Mouse (Mus musculus): ENCODE results near the gene Satb2.

The Satb2 gene

DNA sequence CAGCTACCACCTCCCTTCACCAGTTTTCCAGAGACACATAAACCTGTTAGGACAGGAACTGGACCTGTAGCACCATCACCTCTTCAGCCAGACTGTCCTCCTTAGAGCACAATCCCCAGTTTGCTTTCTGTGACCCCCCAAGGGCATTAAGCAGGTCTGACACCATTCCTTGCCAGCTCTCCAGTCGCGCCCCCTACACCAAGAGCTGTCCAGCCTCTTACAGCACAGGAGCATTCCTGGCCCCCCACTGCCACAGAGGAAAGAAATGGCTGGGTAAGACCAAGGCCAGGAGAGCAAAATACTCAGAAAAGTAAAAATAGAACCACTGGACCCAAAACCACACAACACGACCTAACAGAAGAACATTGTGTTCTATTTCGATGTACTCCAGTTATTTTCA, 48.4 kb downstream of the Satb2 start:
- no peak for DNase-seq (ENCODE audit: low read depth)

DNA sequence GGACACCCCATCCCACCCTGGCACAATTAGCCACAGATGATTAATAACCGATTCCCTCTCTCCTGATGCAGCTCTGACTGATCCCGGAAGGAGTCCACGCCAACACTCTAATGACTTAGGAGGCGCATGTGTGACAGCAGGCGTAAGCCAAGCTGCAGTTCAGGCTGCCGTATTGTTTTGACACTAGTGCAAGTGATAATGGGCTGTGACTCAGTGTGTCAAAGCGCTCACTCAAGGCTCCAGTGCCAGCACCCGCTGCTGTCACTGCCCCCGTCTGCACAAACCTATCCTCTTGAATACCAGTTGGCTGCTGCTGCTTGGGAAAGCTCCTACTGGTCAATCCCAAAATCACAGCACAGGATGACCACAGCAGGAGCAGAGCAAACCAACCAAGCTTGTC, 49.7 kb downstream of the Satb2 start:
- DNase-seq (ENCODE audit: low read depth), result no peak

DNA sequence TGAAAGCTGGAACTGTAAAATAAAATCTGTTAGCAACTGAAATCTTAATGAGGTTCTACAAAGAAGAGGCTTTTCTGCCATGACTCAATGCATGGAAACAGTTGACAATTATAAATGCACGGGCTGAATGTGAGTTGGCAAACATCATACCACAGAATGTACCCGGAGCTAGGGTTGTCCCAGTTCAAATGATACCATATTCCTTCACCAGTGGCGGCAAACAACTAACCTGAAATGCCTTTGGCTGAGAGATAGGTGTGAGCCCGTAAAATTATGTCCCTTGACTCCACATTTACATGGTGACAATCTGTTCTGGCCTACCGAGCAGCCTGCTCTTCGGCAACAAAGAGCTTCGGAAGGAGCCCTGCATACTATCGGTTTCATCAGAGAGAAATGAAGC, 58.0 kb downstream of the Satb2 start:
- no peak for DNase-seq (ENCODE audit: low read depth)

DNA sequence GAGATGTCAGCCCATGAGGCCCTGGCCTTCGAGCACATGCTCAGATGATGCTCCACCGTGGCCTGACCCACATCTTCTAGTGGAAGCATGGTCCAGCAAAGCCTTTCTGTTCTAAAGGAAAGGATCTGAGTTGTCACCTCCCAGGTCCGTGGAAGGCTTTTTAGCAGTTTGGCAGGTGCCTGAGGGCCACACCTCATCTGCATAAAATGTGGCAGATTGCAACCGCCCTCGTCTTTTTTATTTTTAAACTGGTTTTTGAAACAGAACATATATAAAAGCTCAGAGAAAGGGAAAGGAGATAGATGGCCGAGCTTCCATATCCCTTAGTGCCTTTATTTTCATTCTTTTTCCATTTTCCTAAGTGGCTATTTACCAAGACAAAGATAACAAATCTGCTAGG, 64.2 kb downstream of the Satb2 start:
- no peak for DNase-seq (ENCODE audit: low read depth)

DNA sequence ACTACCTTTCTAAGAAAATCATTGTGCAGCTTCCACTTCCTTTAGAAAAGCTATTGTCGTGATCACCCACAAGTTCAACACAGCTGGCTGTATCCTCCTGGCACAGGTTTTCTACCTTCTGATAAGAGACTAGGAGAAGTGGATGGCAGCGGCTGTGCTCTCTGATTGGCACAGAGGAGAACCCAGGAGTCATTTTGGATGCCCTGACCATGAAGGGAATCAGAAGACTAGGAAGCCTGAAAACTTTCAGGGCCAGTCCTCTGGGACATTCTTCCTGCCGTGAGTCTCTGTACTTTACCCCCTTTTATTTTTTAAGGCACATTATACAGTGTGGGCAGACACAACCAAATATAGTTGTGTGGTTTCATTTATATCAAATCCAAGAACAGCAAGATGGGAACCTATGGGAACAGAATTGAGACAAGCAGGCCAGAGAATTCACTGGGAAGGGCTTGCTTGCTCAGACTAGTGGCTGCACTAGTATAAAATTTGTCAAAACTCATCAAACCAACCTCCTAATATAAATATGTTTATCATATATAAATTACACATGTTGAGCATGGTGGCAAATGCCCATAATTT, 77.7 kb downstream of the Satb2 start:
- no peak for DNase-seq (ENCODE audit: low read depth)

DNA sequence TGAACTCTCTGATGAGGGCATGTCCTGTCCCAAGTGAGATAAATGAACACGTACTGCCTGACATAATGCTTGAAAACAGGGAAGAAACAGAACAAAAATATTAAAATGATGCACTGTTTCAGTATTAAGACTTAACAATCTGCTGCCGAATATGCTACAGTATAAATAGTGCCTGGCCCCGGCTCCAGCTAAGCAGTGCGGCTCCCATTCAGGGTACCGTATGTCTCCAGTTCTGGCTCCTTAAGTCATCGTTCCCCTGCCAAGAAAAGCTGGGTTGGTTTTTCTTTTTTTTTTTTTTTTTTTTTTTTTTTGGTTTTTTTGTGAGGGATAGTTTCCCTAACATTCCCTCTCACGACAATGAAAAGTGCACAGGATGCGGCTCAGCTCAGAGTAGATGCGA, 78.3 kb downstream of the Satb2 start:
- DNase-seq (ENCODE audit: low read depth), result no peak

DNA sequence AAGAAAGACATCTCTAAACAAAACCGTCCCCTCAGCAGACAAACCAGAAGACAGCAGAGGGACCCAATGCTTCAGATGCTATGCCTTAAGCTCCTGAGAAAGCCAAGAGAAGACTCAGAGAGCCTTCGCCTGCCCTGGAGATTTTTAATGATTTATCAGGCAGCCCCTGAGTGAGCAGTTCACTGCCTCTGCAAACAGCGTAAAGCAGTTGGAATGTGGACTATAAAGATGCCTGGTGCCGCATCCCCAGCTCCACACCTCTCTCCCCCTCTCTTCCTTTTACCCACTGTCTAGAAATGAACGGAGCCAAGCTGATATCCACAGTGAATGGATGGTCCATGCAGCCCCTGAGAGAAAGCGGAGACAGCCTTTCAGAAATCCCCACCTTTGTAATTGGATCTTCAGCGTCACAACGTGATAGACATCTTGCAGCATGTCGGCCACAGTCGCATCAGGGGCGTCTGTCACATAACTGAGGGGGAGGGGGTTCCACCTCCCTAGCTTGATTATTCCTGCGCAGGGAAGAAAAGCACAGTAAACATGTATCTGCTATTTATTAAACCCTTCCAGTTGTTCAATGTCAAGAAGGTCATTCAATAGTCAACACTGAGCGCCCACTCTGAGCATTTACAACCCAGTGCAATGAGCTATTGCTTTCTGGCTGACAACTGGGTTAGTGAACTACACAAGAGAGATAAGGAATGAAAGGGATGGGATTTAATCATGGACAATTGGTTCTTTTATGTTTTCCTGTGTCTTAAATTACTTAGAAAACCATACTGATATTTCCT, 79.6 kb downstream of the Satb2 start:
- DNase-seq (ENCODE audit: low read depth), result no peak

DNA sequence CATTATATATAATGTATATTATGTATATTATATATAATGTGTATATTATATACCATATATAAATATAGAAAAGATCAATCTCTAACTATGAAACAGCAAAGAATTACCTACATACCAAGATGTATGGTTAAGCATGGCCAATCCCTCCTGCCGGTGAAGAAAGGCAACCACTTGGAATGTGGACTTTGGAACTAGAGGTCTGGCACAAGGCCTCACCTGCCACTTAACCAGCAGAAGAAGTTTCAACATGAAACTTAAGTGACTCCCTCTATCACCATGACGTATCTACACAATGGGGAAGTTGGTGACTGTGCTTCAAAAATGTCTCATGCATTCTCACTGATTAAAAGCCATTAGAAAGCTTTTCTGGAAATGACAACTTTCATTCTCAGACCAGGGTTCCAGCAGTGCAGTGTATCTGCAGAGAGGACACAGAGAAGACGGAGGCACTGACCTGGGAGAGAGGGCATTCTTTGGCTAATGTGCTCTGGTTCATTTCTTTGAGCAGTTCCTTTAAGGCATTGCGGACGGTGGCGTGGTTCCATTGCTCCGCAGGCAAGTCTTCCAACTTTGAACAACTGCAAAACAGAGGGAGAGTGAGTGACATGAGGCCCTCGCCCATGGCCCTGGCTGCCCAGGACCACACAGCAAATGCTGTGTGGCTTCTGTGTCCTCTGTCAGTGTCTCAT, 80.8 kb downstream of the Satb2 start:
- DNase-seq (ENCODE audit: low read depth), result no peak

DNA sequence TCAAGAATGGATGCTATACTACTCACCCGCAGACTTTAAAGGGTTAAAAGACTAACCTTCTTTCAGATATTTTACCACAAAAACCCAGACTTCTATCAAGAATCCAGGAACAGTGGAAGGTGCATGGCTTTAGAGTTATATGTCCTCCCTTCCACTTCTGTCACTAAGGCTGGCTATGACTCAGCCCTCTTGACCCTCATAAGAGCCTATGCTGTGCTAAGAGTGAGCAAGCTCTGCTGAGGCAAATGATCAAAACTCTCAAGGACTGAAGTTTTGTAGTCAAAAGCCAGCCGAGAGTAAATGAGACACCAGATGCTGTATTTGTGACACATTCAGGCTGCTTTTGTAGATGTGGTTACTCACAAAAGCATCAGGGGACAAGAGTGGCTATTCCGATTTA, 81.8 kb downstream of the Satb2 start:
- DNase-seq (ENCODE audit: low read depth), result no peak

DNA sequence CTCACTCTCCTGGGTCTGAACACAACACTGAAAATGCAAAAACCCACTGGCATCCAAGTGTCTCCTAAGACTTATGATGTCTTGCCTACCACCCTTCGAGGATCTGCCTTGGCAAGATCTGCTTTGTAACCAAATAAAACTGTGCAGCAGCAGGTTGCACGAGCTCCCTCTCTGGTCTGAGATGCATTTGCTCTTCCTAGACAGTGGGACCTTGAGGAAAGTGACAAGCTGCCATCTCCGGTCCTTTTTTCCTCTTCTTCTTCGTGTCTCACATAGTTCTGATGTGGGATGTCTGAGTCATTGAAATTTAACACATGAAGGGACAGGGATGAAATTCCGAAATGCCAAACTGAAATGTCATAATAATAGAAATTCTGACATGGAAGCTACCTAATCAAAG, 85.7 kb downstream of the Satb2 start:
- DNase-seq (ENCODE audit: low read depth), result no peak

DNA sequence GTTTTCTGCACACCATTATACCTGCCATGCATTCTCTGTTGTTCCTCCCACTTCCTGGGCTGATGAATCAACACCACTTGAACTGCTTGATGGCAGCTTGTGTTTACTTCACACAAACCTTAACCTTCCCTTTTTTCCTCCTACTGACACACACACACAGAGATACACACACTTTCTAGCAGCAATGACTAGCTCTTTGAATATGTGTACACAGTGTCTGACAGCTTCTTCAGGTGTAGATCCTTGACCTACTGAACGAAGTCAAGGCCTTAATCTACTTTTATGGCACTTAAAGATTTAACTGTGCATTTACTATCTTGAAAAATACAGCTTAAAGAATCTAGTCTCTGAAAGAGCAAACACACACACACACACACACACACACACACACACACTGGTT, 89.5 kb downstream of the Satb2 start:
- no peak for DNase-seq (ENCODE audit: low read depth)

DNA sequence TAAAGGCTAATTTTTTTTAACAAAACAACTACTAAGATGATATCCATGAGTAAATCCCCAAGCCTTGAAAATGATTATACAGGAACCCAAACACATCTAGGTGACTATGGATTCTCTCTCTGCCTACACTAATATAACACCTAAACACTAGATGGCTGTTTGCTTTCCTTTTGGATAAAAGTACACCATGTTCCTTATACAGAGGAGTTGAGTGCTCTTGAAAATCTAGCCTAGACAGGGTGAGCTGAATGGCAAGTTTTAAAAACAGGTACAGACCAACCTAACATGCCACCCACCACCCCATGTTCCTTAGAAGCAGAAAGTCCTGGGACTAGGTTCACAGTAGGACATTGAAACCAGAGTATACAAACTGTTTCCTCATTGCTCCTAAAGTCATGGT, 90.9 kb downstream of the Satb2 start:
- no peak for DNase-seq (ENCODE audit: low read depth)

DNA sequence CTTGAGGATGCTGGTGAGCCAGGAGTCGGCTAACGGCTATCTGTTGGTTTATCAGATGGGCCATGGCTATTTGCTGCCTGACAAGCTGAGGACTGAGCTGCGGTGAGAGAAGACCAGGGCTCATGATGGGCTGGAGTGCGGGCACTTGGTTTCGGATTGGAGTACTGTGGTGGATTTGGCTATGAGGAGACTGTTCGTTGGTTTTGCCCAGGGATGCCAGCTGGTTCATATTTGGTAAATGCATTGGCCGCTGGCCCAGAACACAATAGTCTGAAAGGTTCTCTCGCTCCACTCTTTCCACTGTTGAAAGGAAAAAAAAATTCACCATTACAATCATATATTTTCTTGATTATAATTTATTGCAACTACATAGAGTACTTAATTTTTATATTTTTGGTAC, 107.0 kb downstream of the Satb2 start:
- no peak for DNase-seq (ENCODE audit: low read depth)

DNA sequence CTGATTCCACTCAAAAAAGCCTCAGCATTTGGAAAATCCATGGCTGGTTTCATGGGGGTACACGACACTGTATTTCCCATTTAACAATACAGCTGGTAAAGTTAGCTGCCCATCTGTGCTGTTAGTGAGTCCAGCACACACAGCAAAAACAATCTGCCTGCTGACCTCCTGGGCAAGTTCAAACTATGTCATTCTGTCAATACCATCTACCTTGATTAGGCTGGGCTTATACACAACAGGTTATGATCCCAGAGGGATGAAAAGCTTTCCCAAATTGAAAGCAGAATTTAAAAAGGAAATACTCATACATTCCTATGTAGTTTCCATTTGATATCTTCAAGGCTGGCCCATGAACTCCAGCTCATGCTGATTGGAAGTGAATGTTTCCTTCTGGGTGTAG, 113.2 kb downstream of the Satb2 start:
- no peak for DNase-seq (ENCODE audit: low read depth)

DNA sequence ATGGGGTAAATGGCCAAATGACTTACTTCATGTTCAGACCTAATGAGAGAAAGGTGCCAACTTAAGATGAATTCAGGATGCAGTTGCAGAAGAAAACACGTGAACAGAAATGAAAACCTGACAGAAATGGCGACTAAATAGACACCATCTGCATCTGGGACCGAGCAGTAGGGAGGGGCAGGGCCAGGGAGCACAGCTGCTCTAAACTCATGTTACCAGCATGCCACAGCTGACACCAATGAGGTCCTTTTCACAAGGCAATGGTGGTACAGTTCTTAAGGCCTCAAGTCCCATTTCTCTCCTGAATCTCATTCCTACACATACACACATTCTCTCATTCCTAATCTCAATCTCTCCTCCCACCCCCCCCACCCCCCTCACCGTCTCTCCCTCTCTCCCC, 115.7 kb downstream of the Satb2 start:
- DNase-seq (ENCODE audit: low read depth), result no peak

DNA sequence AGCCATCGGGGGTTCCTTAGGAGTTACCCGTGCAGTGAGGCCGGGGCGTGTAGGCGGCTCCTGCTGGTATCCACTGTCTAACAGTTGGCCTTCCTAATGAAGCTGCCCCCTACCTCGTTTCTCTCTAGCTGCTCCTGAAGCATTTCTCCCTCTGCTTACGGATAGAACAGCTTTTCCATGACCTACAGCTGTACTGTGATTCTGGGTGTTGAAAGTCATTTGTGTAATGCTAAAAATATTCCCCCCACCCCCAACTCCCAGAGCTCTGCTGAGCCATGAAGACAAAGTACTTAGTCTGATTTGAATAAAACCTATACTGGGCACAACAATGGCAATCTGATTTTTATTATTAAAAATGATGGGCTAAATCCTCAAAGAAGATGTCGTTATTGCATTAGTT, 121.2 kb downstream of the Satb2 start:
- DNase-seq (ENCODE audit: low read depth), result no peak

DNA sequence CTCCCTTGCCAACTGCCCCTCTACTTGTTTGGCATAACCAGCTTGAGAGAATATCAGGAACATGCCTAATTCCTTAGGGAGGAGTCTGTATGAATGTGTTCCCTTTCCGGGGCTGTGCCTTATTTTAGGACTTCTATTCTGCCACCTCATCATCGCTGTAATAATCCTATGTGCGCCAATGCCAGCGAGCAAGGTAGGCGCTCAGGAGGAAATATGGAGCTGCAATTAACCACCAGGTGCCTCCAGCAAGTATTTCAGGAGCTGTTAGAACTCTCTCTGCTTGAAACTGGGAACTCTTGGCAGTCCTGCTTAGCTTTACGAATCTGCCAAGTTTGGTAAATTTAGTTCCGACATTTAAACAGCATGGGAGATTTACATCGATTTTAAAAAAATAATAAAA, 128.0 kb downstream of the Satb2 start:
- DNase-seq (ENCODE audit: low read depth), result no peak

DNA sequence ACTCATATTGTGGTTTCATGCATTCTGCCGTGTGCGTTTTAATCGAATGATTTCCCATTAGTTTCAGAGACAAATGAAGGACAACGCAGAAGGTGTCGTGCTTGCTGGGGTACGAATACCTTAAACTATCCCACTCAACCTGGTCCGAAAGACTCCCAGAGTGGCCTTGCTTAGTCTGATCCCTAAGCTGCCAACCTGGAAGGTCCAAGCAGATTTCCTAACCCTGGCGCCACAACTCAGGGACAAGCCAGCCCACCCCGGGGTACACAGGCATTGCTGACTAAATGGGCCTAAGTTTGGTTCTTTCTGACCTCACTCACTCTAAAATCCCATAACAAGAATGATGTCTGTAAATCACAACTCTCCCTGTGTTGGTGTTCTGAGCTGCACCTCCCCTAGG, 132.1 kb downstream of the Satb2 start:
- no peak for DNase-seq (ENCODE audit: low read depth)

DNA sequence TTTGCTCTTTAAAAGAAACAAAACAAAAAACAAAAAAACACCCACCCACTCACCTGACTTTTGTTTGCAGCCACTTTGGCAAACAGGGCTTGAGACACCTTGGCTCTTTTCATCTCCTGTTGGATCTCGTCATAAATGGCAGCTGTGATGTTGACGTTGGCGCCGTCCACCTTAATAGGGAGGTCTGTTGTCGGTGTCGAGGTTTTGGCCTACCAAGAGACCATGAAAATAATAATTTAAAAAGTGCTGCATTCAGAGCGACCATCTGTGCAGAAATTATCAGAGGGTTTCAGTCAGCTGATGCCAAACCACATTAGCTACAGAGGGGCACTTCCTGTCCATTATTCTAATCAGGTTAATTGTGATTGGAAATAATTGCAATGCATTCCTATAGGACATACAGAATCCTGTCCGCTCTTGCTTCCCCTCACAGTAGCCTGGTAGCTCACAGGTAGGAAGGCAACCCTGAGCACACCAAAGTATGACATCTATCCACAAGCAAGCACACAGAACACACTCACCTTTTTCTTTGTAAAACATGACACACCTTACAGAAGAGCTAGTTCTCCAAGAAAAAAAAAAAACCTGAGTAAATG, 132.8 kb downstream of the Satb2 start:
- DNase-seq (ENCODE audit: low read depth), result no peak

DNA sequence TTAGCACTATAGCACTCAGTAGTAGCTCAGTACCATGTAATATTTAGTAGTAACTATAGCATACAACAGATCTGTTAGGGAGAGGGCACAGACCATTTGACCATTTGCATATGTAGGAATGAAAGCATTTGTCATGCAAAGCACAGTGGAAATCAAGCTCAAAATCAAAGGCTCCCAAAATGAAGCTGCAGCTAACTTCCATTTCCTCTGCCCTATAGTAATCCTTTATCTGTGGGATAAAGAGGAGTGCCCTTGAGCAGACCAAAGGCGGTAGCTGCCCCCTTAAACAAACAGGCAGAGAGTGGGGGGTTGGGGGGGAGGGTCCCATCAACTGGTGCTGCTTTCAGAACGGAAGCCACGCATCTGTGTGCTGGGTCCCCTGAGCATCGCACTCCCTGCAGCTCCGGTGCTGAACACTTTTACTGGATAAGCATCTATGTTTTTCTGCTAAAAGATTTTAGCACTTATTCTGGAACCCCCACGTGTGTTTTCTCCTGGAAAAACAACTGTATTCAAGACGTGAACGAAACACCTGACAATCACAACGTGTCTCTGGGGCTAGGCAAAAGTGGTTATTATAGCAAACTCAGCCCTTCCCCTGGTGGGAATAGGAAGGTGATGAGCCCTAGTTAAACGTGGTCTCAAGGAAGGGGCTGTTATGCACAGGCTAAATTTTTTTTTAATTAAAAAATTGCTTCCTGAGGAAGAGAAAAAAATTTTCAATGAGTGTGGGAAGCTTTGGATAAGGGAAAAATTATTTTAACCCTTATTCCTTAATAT, 133.7 kb downstream of the Satb2 start:
- no peak for DNase-seq (ENCODE audit: low read depth)

DNA sequence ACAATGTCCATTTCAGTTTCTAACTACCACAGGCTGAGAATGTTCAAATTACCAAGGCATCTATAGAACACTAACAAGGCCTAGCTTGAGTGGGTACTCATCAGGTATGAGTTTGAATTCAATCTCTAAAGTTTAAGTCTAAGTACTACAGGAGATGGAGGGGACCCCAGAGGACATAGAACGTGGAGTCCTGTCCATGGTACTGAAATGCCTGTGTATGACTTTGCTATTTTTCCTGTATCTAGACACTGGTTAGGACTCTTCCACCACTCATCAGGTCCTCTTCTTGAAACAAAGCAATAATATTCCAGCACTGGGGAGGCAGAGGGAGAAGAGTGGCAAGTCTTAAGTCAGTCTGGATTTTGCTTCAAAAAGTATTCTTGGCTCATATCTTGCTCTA, 139.5 kb downstream of the Satb2 start:
- peak; percentile 12 for DNase-seq (ENCODE audit: low read depth)
